Mouse (Mus musculus): Measurements from ENCODE around the gene Rbpms2. TPM values are rescaled to one million over a fixed set of nuclear protein-coding genes. Genes with fewer than 3 reads are reported as not detected.

The Rbpms2 gene
- 10 to 100 TPM; 29.7 to 30.8 TPM for total RNA-seq (2021)
- long read RNA-seq, experiment 1, transcript Rbpms2-201 (8 exons, 1,987 nt) = major isoform, 11 of 17 reads
- long read RNA-seq, experiment 1, partial matches to known transcripts = 3 of 17 reads
- long read RNA-seq, experiment 1, other reads (novel, unspliced or antisense) = 3 of 17 reads
- long read RNA-seq, experiment 2, transcript Rbpms2-201 (8 exons, 1,987 nt) = major isoform, 5 of 12 reads
- long read RNA-seq, experiment 2, partial matches to known transcripts = 1 of 12 reads
- long read RNA-seq, experiment 2, other reads (novel, unspliced or antisense) = 6 of 12 reads

GRCm38 (mm10) chr9:65629025-65629766, at the start of gene Rbpms2:
Gene Rbpms2 (plus strand): TSS chr9:65629648.
- peak; percentile 54 to 67 for DNase-seq

GRCm38 (mm10) chr9:65579781-65580371, 49.6 kb upstream of the Rbpms2 start, which contains the start of gene Plekho2:
Gene Plekho2 (minus strand): TSS chr9:65580040.
- DNase-seq = peak; percentile 92 to 96

- peak; percentile 93 to 94 for DNase-seq
These were observed 48.8 kb upstream of the Rbpms2 start for GRCm38 (mm10) chr9:65580401-65581256.

GRCm38 (mm10) chr9:65583045-65583444, 46.4 kb upstream of the Rbpms2 start:
- peak in 1 of 2 experiments; percentile 37 for DNase-seq

GRCm38 (mm10) chr9:65586406-65587269, 42.8 kb upstream of the Rbpms2 start, which contains the start of gene Pif1:
Gene Pif1 (plus strand): TSS chr9:65587160.
- peak; percentile 87 to 88 for DNase-seq

- no peak for DNase-seq
These were observed 42.2 kb upstream of the Rbpms2 start for GRCm38 (mm10) chr9:65587270-65587572.

GRCm38 (mm10) chr9:65587573-65588358, 41.7 kb upstream of the Rbpms2 start:
- peak in 1 of 2 experiments; percentile 26 for DNase-seq

GRCm38 (mm10) chr9:65589091-65589490, 40.4 kb upstream of the Rbpms2 start:
- DNase-seq = no peak

- no peak for DNase-seq
These were observed 36.7 kb upstream of the Rbpms2 start for GRCm38 (mm10) chr9:65592721-65593120.

GRCm38 (mm10) chr9:65593596-65593995, 35.9 kb upstream of the Rbpms2 start:
- no peak for DNase-seq

- DNase-seq = peak; percentile 67 to 79
These were observed 30.6 kb upstream of the Rbpms2 start for GRCm38 (mm10) chr9:65598765-65599249.

GRCm38 (mm10) chr9:65600951-65601350, 28.5 kb upstream of the Rbpms2 start:
- DNase-seq = no peak

- DNase-seq = peak in 1 of 2 experiments; percentile 20
These were observed 25.9 kb upstream of the Rbpms2 start for GRCm38 (mm10) chr9:65603401-65604102.

GRCm38 (mm10) chr9:65605471-65606136, 23.8 kb upstream of the Rbpms2 start:
- DNase-seq = peak; percentile 63 to 85

GRCm38 (mm10) chr9:65606321-65607109, 22.9 kb upstream of the Rbpms2 start:
- no peak for DNase-seq

GRCm38 (mm10) chr9:65607120-65607519, 22.3 kb upstream of the Rbpms2 start:
- no peak for DNase-seq

- DNase-seq = no peak
These were observed 17.4 kb upstream of the Rbpms2 start for GRCm38 (mm10) chr9:65611969-65612486.

GRCm38 (mm10) chr9:65613098-65613497, 16.4 kb upstream of the Rbpms2 start:
- DNase-seq = no peak

Data from heart, adult 18-20 months (tissue).